Mouse (Mus musculus) midbrain, postnatal 0 days (tissue): ENCODE measurements around the gene Gm5089. TPM values are rescaled to one million over a fixed set of nuclear protein-coding genes. Genes with fewer than 3 reads are reported as not detected.

Experiments used
- ATAC-seq: fragments of 200-750 bp; cut with Nextera tagmentation; 2 replicates; pipeline ENCODE4 v1.8.0; 2017; ENCODE audit warnings: moderate number of reproducible peaks, mild to moderate bottlenecking, moderate TSS enrichment, moderate library complexity; ENCODE audit not compliant: low FRiP score
- DNase-seq: peaks from one replicate; pipeline ENCODE4 v3.0.0-alpha.2; 2015; ENCODE audit warnings: low spot score
- H3K27ac ChIP-seq: fragments of 300-500 bp; sonication (generic); 2 replicates; pipeline ENCODE4 v1.5.1; 2014; ENCODE audit warnings: low read depth, mild to moderate bottlenecking, low read length, mixed read lengths
- H3K27me3 ChIP-seq: fragments of 300-500 bp; sonication (generic); 2 replicates; pipeline ENCODE4 v1.6.1; 2014; ENCODE audit warnings: low read length, control low read depth, mixed read lengths; ENCODE audit not compliant: insufficient read depth
- H3K36me3 ChIP-seq: fragments of 300-500 bp; sonication (generic); 2 replicates; pipeline ENCODE4 v1.6.1; 2014; ENCODE audit warnings: low read length, control low read depth, mixed read lengths; ENCODE audit not compliant: insufficient read depth
- H3K4me1 ChIP-seq: fragments of 300-500 bp; sonication (generic); 2 replicates; pipeline ENCODE4 v1.6.1; 2014; ENCODE audit warnings: mild to moderate bottlenecking, control low read depth, antibody characterized with exemption, low read length, mixed read lengths; ENCODE audit not compliant: insufficient read depth
- H3K4me2 ChIP-seq: fragments of 300-500 bp; sonication (generic); 2 replicates; pipeline ENCODE4 v1.6.1; 2014; ENCODE audit warnings: low read depth, mild to moderate bottlenecking, low read length, mixed read lengths; ENCODE audit not compliant: poor library complexity, severe bottlenecking
- H3K4me3 ChIP-seq: fragments of 300-500 bp; sonication (generic); 2 replicates; pipeline ENCODE4 v1.5.1; 2014; ENCODE audit warnings: low read depth, mild to moderate bottlenecking, low read length, moderate library complexity
- H3K9ac ChIP-seq: fragments of 300-500 bp; sonication (generic); replicated peaks from 2 replicates; pipeline ENCODE4 v1.6.1; 2014; ENCODE audit warnings: mild to moderate bottlenecking, low read length, moderate library complexity, mixed read lengths; ENCODE audit not compliant: poor library complexity, severe bottlenecking
- H3K9me3 ChIP-seq: fragments of 300-500 bp; sonication (generic); 2 replicates; pipeline ENCODE4 v1.6.1; 2016; ENCODE audit warnings: low read length, control low read depth
- CTCF ChIP-seq: IDR thresholded peaks from 2 replicates; pipeline ENCODE4 v1.5.1; 2016; ENCODE audit warnings: antibody characterized with exemption, mild to moderate bottlenecking
- WGBS: fragments of 180-500 bp; shearing (Covaris S2); extraction: QIAGEN DNeasy Blood & Tissue Kit; methylation state at CpG from one replicate; pipeline ENCODE4 v1.1.7; 2014; 5-methylcytosine and 5-hydroxymethylcytosine counted together
- polyA plus RNA-seq: library from polyadenylated mRNA; unstranded; fragments of >200 nt; fragmentation: Nextera tagmentation; extraction: Ambion mirVana; gene quantifications from 2 replicates; pipeline ENCODE4 v1.2.1, GENCODE M21; 2015
- total RNA-seq: library from RNA; depleted of rRNA; stranded (reverse); fragments of >200 nt; gene quantifications from 2 replicates; pipeline ENCODE4 v1.2.3, GENCODE M21; 2014

The Gm5089 gene
- total and polyA plus RNA-seq, 2 experiments from 2014 or later: 1.9 TPM; not detected in 1

DNA sequence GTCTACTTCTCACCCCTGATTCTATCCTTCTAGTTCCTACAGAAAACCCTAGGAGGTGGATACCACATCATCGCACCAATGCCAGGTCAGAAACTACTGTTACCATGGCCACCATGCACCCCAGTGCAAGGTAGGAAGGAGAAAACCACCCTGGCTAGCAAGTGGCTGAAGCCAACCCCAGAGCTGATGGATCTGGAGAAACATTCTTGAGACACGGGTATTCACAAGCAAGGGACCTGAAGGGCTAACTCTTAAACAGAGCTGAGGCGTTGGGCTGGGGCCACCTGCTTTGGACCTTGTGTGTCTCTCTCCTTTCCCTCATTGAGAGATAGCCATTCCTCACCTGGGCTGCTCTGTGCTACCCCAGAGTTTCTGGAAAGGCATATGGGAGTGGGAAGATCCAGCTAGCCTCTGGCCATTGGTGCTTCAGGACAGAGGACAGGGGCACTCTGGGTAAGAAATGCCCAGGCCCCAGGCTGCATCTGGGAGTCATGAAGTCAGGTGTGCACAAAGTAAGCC is 47.4 kb downstream of the Gm5089 start:
- H3K36me3 ChIP-seq: no peaks in the 10 kb centered on the region
- DNase-seq (no peak), ATAC-seq (no peak)
- peaks cover 62% of the 10 kb centered on the region for H3K27me3 ChIP-seq
- no peak for TF ChIP-seq CTCF
- no peak overlapping the region for H3K4me2 ChIP-seq
- no peak overlapping the region for H3K27ac ChIP-seq
- H3K9ac ChIP-seq: no peak overlapping the region
- 65% methylated on average over 3 of the region's 3 CpGs for WGBS
- no peaks in the 10 kb centered on the region for H3K9me3 ChIP-seq
- H3K4me1 ChIP-seq: peaks cover 5% of the 10 kb centered on the region; the same call in 1 of the 2 replicates
- H3K4me3 ChIP-seq: no peak overlapping the region

DNA sequence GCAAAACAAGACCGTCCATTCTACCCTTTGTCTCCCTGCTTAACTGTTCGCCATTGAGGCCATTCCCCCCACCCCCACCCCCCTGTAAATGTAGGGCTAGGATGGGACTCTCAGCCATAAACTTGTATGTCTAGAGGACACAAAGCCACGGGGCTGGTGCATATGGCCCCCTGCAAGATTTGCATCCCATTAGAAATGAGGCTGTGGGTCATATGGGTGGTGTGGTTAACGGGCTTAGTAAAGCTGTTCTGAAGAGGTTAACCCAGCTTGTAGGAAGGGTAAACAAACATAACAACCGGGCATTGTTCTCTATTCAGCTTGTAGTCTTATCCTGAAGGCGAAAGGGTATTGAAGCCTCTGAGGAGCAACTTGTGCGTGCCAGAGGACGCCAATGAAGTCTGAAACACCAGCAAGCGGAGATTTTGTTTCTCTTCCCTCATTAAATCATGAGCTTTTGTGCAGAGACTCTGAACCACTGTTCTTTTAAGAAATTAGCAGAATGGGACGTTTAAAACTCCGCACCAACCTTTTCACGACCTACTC is 48.1 kb downstream of the Gm5089 start:
- DNase-seq: no peak
- Histone ChIP-seq H3K4me2 (no peak overlapping the region), H3K36me3 (no peaks in the 10 kb centered on the region), H3K4me1 (peaks cover 5% of the 10 kb centered on the region; the same call in 1 of the 2 replicates), H3K9ac (no peak overlapping the region), H3K4me3 (no peak overlapping the region), H3K9me3 (no peaks in the 10 kb centered on the region), H3K27me3 (peaks cover 55% of the 10 kb centered on the region), H3K27ac (no peak overlapping the region)
- ATAC-seq: no peak
- no peak for TF ChIP-seq CTCF
- 33% methylated on average over 12 of the region's 12 CpGs for WGBS

DNA sequence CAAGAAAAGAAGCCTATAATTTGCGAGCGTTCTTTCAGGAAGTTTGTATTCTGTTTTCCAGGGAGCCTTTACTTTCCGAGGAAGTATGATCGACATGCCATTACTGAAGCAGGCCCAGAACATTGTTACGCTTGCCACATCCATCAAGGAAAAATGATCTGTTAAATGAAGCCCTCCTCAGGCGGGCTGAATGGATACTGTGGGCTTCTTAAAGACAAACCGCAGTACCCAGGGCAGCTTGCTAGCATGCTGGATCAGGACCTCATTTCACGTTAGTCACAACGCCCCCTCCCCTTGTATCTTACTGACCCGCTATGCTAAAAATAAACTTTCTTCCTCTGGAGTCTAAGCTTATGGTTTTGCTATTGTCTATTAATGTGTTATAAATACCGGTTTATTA is 49.0 kb downstream of the Gm5089 start:
- no peak for DNase-seq

DNA sequence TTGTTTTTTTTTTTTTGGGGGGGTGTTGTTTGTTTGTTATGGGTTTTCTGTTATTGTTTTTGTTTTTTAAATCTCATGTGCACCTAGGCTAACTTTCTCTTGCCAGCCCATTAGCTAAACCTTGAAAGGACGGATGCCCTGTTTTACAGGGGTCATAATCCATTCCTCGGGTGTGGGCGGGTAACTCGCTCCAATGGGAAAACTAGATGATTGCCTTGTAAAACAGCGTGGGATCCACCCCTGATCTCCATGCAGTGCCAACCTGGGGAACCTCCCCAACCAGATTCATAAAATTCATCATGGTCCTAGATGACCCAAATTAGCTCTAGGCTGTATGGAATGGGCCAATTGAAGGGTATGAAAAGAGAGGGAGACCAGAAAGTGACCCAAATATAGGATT is 51.0 kb downstream of the Gm5089 start:
- Histone ChIP-seq H3K4me2 (no peak overlapping the region), H3K27me3 (peaks cover 38% of the 10 kb centered on the region), H3K9me3 (no peaks in the 10 kb centered on the region), H3K36me3 (no peaks in the 10 kb centered on the region), H3K4me1 (no peaks in the 10 kb centered on the region), H3K4me3 (no peak overlapping the region), H3K9ac (no peak overlapping the region), H3K27ac (no peak overlapping the region)
- DNase-seq (no peak), ATAC-seq (no peak)
- WGBS: 93% methylated on average over 5 of the region's 5 CpGs
- no peak for TF ChIP-seq CTCF

More for the DNA sequence above, 49.0 kb downstream of the Gm5089 start:
- Histone ChIP-seq H3K4me1 (peaks cover 5% of the 10 kb centered on the region; the same call in 1 of the 2 replicates), H3K4me3 (no peak overlapping the region), H3K4me2 (no peak overlapping the region), H3K27me3 (peaks cover 51% of the 10 kb centered on the region), H3K9me3 (no peaks in the 10 kb centered on the region), H3K36me3 (no peaks in the 10 kb centered on the region), H3K27ac (no peak overlapping the region), H3K9ac (no peak overlapping the region)
- ATAC-seq: no peak
- 36% methylated on average over 11 of the region's 11 CpGs for WGBS
- no peak for TF ChIP-seq CTCF

DNA sequence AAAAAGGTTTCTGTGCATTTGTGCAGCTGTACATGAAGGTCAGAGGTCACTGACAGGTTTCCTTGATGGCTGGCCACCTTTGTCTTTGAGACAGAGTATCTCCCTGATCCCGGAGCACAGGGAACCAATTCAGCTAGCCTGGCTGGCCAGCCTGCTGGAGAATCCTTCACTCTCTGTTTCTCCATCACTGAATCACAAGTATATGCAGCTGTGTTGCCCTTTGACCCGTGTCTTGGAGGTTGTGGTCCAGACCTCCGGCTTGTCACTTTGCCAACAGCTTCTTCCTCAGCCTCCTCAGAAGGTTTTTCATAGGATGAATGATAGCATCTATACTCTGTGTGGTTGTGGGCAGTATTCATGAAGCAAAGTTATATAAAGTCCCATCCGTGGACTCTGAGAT is 52.2 kb downstream of the Gm5089 start:
- Histone ChIP-seq H3K9me3 (no peaks in the 10 kb centered on the region), H3K4me1 (no peaks in the 10 kb centered on the region), H3K27ac (no peak overlapping the region), H3K4me3 (no peak overlapping the region), H3K4me2 (no peak overlapping the region), H3K27me3 (peaks cover 27% of the 10 kb centered on the region), H3K9ac (no peak overlapping the region), H3K36me3 (no peaks in the 10 kb centered on the region)
- no peak for TF ChIP-seq CTCF
- DNase-seq (no peak), ATAC-seq (no peak)
- WGBS: 58% methylated on average over 4 of the region's 4 CpGs

DNA sequence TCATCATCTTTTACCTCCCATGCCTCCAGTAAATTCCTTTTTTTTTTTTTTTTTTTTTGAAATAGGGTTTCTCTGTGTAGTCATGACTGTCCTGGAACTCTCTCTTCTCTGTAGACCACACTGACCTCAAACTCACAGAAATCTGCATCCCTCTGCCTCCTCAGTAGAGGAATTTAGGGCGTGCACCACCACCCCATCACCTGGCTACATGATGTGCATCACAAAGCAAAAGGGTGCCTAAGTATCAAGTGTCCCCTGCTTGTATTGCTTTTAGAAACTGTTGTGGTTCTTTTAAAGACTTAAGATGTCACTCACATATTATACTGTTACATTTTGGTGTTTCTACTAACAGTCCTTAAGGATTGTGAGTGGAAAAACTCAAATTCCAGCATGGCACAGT is 57.8 kb downstream of the Gm5089 start:
- ATAC-seq: no peak
- Histone ChIP-seq H3K27ac (no peak overlapping the region), H3K4me3 (no peak overlapping the region), H3K4me2 (no peak overlapping the region), H3K9ac (no peak overlapping the region), H3K9me3 (no peaks in the 10 kb centered on the region), H3K4me1 (no peaks in the 10 kb centered on the region), H3K27me3 (peaks cover 33% of the 10 kb centered on the region), H3K36me3 (no peaks in the 10 kb centered on the region)
- no peak for DNase-seq
- WGBS: 87% methylated on average over 1 of the region's 1 CpGs
- no peak for TF ChIP-seq CTCF
